Mouse (Mus musculus) CD4-positive, CD25-positive, alpha-beta regulatory T cell, adult 4 months (primary cell): ENCODE data around the gene Pi4kb. TPM values are rescaled to one million over a fixed set of nuclear protein-coding genes. Genes with fewer than 3 reads are reported as not detected.

ENCODE experiments used
- polyA plus RNA-seq, 2 experiments: library from polyadenylated mRNA; unstranded; fragments of 100-300 nt; shearing (Covaris generic); gene quantifications; one replicate each; pipeline ENCODE4 v1.2.1; 2017

Pi4kb gene
- polyA plus RNA-seq, 2 experiments from 2014 or later, result 9.4 to 17.1 TPM

Other genes starting within 250 kb of the Pi4kb start
- gene Cgn, start 188.2 kb upstream of the Pi4kb start, polyA plus RNA-seq, result under 1 TPM in 1 of 2 experiments, not detected in 1; 0.26 TPM
- gene Pogz, start 137.2 kb upstream of the Pi4kb start, polyA plus RNA-seq, result 10 to 100 TPM; 21.3 to 22.0 TPM
- gene Psmb4, start 87.8 kb upstream of the Pi4kb start, polyA plus RNA-seq, result 100 to 1,000 TPM; 114 to 155 TPM
- 1 to 10 TPM; 4.6 to 5.2 TPM for gene Selenbp1, start 41.7 kb upstream of the Pi4kb start, polyA plus RNA-seq
- gene Rfx5, start 20.7 kb upstream of the Pi4kb start, polyA plus RNA-seq, result 10 to 100 TPM in 1 of 2 experiments, 1 to 10 TPM in 1; 9.4 to 10.9 TPM
- gene Zfp687, start 40.7 kb downstream of the Pi4kb start, polyA plus RNA-seq, result 10 to 100 TPM; 10.9 to 24.0 TPM
- 100 to 1,000 TPM; 171 to 277 TPM for gene Psmd4, start 67.9 kb downstream of the Pi4kb start, polyA plus RNA-seq
- 10 to 100 TPM; 13.4 to 14.3 TPM for gene Pip5k1a, start 132.2 kb downstream of the Pi4kb start, polyA plus RNA-seq
- 10 to 100 TPM; 64.3 to 69.5 TPM for gene Vps72, start 136.3 kb downstream of the Pi4kb start, polyA plus RNA-seq
- 1 to 10 TPM; 2.5 TPM for gene Tmod4, start 149.7 kb downstream of the Pi4kb start, polyA plus RNA-seq
- 100 to 1,000 TPM; 110 TPM for gene Scnm1, start 159.3 kb downstream of the Pi4kb start, polyA plus RNA-seq
- 10 to 100 TPM; 25.4 to 43.9 TPM for gene Lysmd1, start 159.4 kb downstream of the Pi4kb start, polyA plus RNA-seq
- gene Tnfaip8l2, start 167.6 kb downstream of the Pi4kb start, polyA plus RNA-seq, result 100 to 1,000 TPM; 238 to 312 TPM
- under 1 TPM in 1 of 2 experiments, not detected in 1; 0.08 TPM for gene Sema6c, start 185.7 kb downstream of the Pi4kb start, polyA plus RNA-seq
- gene Gabpb2, start 243.2 kb downstream of the Pi4kb start, polyA plus RNA-seq, result 10 to 100 TPM; 31.0 to 37.1 TPM